Mouse (Mus musculus) stomach, embryonic 16.5 days (tissue): ENCODE measurements around the gene Atp23. TPM values are rescaled to one million over a fixed set of nuclear protein-coding genes. Genes with fewer than 3 reads are reported as not detected.
"Not testable (repeated sequence)": the region's sequence is repeated elsewhere in the genome, so short reads cannot be mapped to it uniquely, and the experiment has no call there.

Experiments used
- ATAC-seq: fragments of 200-750 bp; cut with Nextera tagmentation; 2 replicates; pipeline ENCODE4 v1.8.0; 2017; ENCODE audit warnings: moderate number of reproducible peaks, moderate TSS enrichment; ENCODE audit not compliant: insufficient read depth, low FRiP score
- H3K27ac ChIP-seq: fragments of 300-500 bp; sonication (generic); 2 replicates; pipeline ENCODE4 v1.5.1; 2014; ENCODE audit warnings: low read length
- H3K27me3 ChIP-seq: fragments of 300-500 bp; sonication (generic); 2 replicates; pipeline ENCODE4 v1.6.1; 2014; ENCODE audit warnings: low read length, control low read depth, mixed read lengths; ENCODE audit not compliant: control insufficient read depth, insufficient read depth
- H3K36me3 ChIP-seq: fragments of 300-500 bp; sonication (generic); 2 replicates; pipeline ENCODE4 v1.6.1; 2014; ENCODE audit warnings: low read length; ENCODE audit not compliant: control insufficient read depth, insufficient read depth
- H3K4me1 ChIP-seq: fragments of 300-500 bp; sonication (generic); 2 replicates; pipeline ENCODE4 v1.6.1; 2014; ENCODE audit warnings: low read length, control low read depth, mixed read lengths; ENCODE audit not compliant: control insufficient read depth, insufficient read depth
- H3K4me2 ChIP-seq: fragments of 300-500 bp; sonication (generic); 2 replicates; pipeline ENCODE4 v1.6.1; 2014; ENCODE audit warnings: low read depth, low read length, mixed read lengths
- H3K4me3 ChIP-seq: fragments of 300-500 bp; sonication (generic); replicated peaks from 2 replicates; pipeline ENCODE4 v1.5.1; 2014; ENCODE audit warnings: mild to moderate bottlenecking, low read length
- H3K9ac ChIP-seq: fragments of 300-500 bp; sonication (generic); 2 replicates; pipeline ENCODE4 v1.6.1; 2014; ENCODE audit warnings: low read length
- H3K9me3 ChIP-seq: fragments of 300-500 bp; sonication (generic); replicated peaks from 2 replicates; pipeline ENCODE4 v1.6.1; 2016; ENCODE audit warnings: low read length, control low read depth; ENCODE audit not compliant: control insufficient read depth
- WGBS: fragments of 180-500 bp; shearing (Covaris S2); extraction: QIAGEN DNeasy Blood & Tissue Kit; methylation state at CpG from one replicate; pipeline ENCODE4 v1.1.7; 2014; 5-methylcytosine and 5-hydroxymethylcytosine counted together
- polyA plus RNA-seq: library from polyadenylated mRNA; unstranded; fragments of >200 nt; fragmentation: Nextera tagmentation; extraction: Ambion mirVana; gene quantifications from 2 replicates; pipeline ENCODE4 v1.2.1, GENCODE M21; 2015

Atp23 gene
- polyA plus RNA-seq, 1 experiment from 2014 or later: 12.0 TPM

DNA sequence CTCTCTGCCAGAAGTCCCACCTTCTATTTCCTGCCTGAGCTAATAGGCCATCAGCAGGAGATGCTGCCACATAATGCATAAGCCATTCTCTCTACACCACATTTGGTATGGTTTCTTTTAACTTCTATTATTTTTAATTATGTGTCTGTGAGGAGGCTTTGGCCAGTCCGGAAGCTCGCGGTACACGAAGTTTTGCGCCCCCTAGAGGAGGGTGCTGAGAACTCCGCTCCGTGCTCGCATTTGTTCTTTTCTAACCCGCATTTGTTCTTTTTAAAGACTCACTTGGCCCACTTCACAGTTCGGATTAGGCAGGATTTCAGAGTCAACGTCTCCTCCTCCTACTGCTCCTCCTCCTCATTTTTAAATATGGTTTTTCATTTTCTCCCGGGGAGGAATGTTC is 56.5 kb downstream of the Atp23 start:
- peaks cover 4% of the 10 kb centered on the region; the same call in 1 of the 2 replicates for H3K4me1 ChIP-seq
- 37% methylated on average over 12 of the region's 12 CpGs for WGBS
- no peak overlapping the region for H3K27ac ChIP-seq
- ATAC-seq: 0 out of 2 replicates have a peak, but pooled peaks have one; percentile 29
- H3K4me3 ChIP-seq: no peak overlapping the region
- no peaks in the 10 kb centered on the region for H3K9me3 ChIP-seq
- H3K36me3 ChIP-seq: no peaks in the 10 kb centered on the region
- peak overlapping the region; percentile 36 for H3K4me2 ChIP-seq
- no peaks in the 10 kb centered on the region for H3K27me3 ChIP-seq
- H3K9ac ChIP-seq: no peak overlapping the region

DNA sequence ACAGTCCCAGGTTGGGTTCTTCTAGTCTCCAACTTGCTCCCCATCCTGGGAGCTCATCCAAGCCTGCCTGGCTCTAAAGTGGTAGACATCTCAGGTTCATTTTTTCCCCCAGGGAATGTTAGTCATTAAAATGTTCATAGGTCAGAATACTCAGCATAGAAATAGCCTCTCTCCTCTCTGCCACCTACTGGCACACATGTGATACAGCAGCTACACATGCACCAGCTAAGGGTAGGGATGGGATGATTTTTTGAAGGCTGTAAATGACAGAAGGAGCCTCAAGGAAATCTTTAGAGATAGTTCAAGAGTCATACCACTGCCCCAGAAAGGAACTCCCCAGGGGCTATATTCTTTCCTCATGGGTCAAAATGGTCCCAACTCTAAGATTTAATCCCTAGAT is 60.9 kb downstream of the Atp23 start:
- Histone ChIP-seq H3K9ac (no peak overlapping the region), H3K9me3 (no peaks in the 10 kb centered on the region), H3K36me3 (no peaks in the 10 kb centered on the region), H3K27me3 (no peaks in the 10 kb centered on the region), H3K4me3 (no peak overlapping the region), H3K27ac (no peak overlapping the region), H3K4me1 (no peaks in the 10 kb centered on the region), H3K4me2 (no peak overlapping the region)
- ATAC-seq: no peak

DNA sequence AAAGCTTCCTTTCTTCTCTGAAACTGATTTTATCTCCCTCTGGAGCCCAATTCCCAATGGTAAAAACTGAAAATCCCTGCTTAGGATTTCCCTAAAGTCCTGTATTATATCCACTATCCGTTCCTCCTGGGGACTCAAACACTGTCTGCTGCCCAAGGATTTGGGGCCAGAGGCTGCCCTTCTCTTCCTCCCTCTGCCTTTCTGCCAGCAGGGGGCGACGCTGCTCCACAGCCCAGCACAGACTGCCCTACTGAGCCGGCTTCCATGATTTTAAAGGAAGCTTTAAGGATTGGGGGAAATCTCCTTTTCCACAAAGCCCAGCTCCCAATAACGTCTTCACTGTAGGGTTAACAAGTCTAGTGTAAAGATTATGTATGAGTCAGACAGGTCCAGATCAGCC is 68.1 kb downstream of the Atp23 start:
- ATAC-seq: no peak
- Histone ChIP-seq H3K4me1 (no peaks in the 10 kb centered on the region), H3K9me3 (no peaks in the 10 kb centered on the region)

DNA sequence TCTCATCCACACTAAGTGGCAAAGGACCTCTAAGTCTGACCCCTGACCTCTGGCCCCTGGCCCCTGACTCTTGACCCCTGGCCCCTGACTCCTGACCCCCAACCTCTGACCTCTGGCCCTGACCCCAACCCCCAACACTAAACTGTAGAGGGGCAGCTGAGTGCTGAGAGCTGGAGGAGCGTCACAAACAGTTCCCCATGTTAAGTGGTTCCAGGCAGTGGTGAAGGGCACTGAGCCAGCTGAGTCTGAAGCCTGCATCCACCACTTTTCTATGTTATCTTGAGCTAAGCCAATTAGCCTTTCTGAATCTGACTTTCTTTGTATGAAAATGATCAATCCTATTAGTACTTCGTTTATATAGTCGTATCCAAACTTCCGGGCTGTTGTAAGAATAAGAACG is 69.8 kb downstream of the Atp23 start:
- 72% methylated on average over 5 of the region's 5 CpGs for WGBS
- no peaks in the 10 kb centered on the region for H3K4me1 ChIP-seq
- no peak overlapping the region for H3K4me3 ChIP-seq
- no peaks in the 10 kb centered on the region for H3K36me3 ChIP-seq
- H3K27me3 ChIP-seq: no peaks in the 10 kb centered on the region
- no peak overlapping the region for H3K9ac ChIP-seq
- no peak overlapping the region for H3K4me2 ChIP-seq
- no peaks in the 10 kb centered on the region for H3K9me3 ChIP-seq
- no peak overlapping the region for H3K27ac ChIP-seq
- no peak for ATAC-seq

More for the DNA sequence above, 68.1 kb downstream of the Atp23 start:
- 33% methylated on average over 5 of the region's 5 CpGs for WGBS
- Histone ChIP-seq H3K4me3 (no peak overlapping the region), H3K9ac (no peak overlapping the region), H3K36me3 (no peaks in the 10 kb centered on the region), H3K27me3 (no peaks in the 10 kb centered on the region), H3K4me2 (no peak overlapping the region), H3K27ac (no peak overlapping the region)

- no peaks in the 10 kb centered on the region for H3K4me1 ChIP-seq
- H3K27ac ChIP-seq: no peak overlapping the region
- ATAC-seq: no peak
- no peak overlapping the region for H3K4me2 ChIP-seq
- no peaks in the 10 kb centered on the region; the same call in 1 of the 2 replicates for H3K9me3 ChIP-seq
- no peak overlapping the region for H3K4me3 ChIP-seq
- H3K9ac ChIP-seq: no peak overlapping the region
- H3K36me3 ChIP-seq: no peaks in the 10 kb centered on the region
- 66% methylated on average over 7 of the region's 7 CpGs for WGBS
- no peaks in the 10 kb centered on the region for H3K27me3 ChIP-seq
Observed at GRCm38 (mm10) chr10:126828618-126829017, 72.5 kb downstream of the Atp23 start.

DNA sequence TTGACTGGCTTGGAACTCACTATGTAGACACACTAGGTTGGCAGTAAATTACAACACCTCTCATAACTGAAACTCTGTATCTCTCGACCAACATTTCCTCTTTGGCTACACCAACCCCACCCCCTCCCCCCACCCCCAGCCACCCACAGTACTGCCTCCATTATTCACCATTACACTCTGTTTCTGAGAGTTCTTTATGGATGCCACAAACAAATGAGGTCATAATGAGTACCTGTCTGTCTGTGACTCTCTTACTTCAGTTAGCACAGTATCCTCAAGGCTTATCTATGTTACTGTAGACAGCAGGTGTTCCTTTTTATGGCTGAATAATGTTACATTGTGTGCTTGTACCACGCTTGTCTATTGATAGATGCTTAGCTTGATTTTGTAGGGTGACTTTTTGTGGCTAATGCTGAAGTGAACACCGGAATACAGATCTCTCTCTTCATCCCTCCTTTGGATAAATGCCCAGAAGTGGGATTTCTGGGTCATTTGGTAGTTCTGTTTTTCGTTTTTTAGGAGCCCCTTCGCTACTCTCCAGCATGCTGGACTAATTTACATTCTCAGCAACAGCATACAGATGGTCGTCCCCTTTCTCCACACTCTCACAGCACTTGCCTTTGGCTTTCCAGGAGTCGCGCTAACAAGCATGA is 73.1 kb downstream of the Atp23 start:
- H3K27me3 ChIP-seq: no peaks in the 10 kb centered on the region
- H3K9me3 ChIP-seq: no peaks in the 10 kb centered on the region; the same call in 1 of the 2 replicates
- H3K4me2 ChIP-seq: no peak overlapping the region
- H3K36me3 ChIP-seq: no peaks in the 10 kb centered on the region
- no peak overlapping the region for H3K4me3 ChIP-seq
- no peak overlapping the region for H3K9ac ChIP-seq
- WGBS: 55% methylated on average over 8 of the region's 8 CpGs
- ATAC-seq: no peak
- H3K27ac ChIP-seq: no peak overlapping the region
- H3K4me1 ChIP-seq: no peaks in the 10 kb centered on the region

DNA sequence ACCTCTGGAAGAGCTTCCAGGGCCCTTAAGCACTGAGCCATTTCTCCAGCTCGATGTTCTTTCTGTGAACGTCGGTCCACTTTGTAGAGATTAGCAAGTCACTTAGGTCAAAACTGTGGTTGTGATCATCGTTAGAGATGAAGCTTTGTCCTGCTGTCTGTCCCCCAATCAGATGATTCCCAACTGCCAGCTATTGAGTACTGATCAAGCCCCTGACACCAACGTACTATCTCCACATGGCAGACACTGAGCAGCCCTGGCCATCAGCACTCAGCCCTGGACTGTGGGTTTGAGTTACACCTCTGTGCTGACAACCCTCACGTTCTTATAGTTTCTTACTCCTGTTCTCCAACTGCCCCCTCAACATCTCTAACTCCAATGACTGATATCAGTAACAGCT is 74.2 kb downstream of the Atp23 start:
- Histone ChIP-seq H3K27me3 (no peaks in the 10 kb centered on the region), H3K27ac (no peak overlapping the region), H3K4me3 (no peak overlapping the region), H3K9ac (no peak overlapping the region), H3K4me2 (no peak overlapping the region), H3K9me3 (no peaks in the 10 kb centered on the region; the same call in 1 of the 2 replicates), H3K4me1 (no peaks in the 10 kb centered on the region), H3K36me3 (no peaks in the 10 kb centered on the region)
- 94% methylated on average over 6 of the region's 6 CpGs for WGBS
- ATAC-seq: no peak

DNA sequence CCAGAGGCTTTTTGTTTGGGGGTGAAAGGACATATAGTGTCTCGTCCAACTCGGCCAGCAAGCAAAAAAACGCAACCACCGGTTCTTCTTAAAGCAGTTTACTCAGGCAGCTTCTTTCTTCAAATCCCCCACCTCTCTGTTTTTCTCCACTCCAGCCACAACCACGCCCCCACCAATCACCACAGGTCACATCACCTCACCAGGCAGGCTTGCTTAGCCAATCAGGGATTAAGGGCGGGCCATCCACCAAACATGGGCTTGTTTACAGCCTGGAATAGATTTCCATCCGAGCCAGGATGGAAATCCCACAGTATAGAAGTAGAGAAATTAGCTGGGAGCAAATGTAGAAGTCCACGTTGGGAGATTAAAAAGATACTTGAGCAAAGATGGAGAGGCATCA is 74.9 kb downstream of the Atp23 start:
- H3K27ac ChIP-seq, H3K4me3 ChIP-seq, H3K9ac ChIP-seq, H3K4me1 ChIP-seq, H3K9me3 ChIP-seq, H3K4me2 ChIP-seq, H3K27me3 ChIP-seq, H3K36me3 ChIP-seq, ATAC-seq: not testable (repeated sequence)
- WGBS: 84% methylated on average over 8 of the region's 8 CpGs

DNA sequence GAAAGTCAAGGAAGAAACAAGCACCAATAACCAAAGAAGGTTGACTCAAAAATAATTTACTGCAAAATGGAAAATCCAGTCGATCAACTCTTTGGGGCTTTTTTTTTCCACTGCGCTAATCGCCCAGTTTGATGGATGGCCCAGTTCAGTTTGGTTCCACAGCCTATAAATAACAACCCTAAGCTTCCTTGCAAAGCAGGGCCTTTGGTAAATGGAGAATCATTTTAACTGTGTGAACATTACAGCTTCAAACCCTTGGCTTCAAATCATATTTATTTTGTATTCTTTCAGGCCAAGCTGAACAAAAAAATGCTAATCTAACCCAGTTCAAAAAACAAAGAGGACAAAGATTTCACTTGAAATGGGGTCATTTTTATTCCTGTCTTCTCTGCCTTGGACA is 78.7 kb downstream of the Atp23 start:
- Histone ChIP-seq H3K9me3 (no peaks in the 10 kb centered on the region; the same call in 1 of the 2 replicates), H3K27me3 (no peaks in the 10 kb centered on the region), H3K4me2 (no peak overlapping the region), H3K36me3 (no peaks in the 10 kb centered on the region), H3K27ac (no peak overlapping the region), H3K9ac (no peak overlapping the region), H3K4me3 (no peak overlapping the region), H3K4me1 (no peaks in the 10 kb centered on the region)
- 47% methylated on average over 3 of the region's 3 CpGs for WGBS
- ATAC-seq: no peak
